Mouse (Mus musculus): ENCODE measurements at regions not wholly inside any gene's neighbourhood (a gene's known extent, or its start where the extent isn't known, plus 50 kb on each side); places are given as distances from the start of the nearest gene placed in this dataset.

DNA sequence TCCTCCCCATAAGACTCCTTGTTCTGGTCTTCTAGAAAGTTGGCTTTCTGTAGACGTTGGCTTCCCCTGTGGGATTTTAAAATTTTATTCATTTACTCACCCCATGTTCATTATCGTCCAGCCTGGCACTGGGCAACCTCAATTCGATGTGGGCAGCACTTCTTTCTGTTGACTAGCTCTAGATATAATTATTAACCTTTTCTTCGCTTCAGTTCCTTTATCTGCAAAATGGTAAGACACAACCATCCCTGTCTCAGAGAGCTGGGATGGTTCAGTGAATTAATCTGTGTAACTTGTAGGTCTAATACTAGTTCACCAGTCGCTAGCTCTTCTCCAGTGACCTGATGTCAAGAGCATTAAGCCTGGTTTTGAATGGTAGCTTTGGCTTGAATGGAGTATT lies 89.9 kb upstream of the Plxnc1 start:
- in situ Hi-C loops (cut with MboI, MseI) = loop anchor here in 1 of 2 experiments (10.0 kb wide), 1 partner anchor 780 kb away; no protein-coding TSS in a partner anchor

DNA sequence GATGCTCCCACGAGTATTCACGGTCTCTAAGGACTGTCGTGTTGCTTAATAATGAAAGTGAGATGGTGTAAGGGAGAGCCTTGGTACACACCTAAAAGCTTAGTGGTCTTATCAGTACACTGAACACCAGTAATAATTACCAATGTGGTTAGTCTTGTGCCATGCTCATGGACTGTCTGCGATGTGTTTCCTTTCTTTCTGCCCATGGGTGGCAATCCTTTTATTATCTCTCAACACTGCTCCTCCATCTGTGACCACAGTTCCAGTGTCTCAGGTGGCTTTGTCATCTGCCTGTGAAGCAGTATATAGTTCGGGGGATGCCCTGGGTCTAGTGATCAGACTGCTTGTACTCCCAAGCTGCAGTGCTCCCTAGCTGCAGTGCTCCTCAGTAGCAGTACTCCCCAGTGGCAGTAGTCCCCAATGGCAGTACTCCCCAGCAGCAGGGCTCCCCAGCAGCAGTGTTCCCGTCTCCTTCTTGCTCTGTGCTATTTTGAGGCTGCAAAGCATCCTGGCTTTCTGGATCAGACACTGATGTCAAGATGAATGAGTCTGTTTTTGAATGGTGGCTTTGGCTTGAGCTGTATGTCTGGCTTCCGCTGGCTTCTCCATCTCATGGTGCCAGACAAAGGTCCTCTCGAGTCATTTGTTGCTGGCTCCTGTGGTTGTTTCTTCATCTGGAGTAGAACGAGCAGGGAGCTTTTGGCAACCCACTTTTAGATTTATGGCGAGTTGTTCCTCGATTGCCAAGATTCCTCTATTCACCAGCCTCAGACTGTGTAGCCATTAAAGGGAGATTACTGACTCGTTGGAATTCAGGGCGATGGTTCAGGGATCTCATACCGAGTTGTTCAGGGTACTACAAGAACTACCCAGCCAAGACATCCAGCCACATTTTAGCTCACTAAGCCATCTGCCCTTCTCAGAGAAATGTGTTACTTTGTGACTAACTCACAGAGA lies 88.4 kb upstream of the Plxnc1 start:
- in situ Hi-C loops (cut with MboI, MseI) = loop anchor here in 1 of 2 experiments (10.0 kb wide), 1 partner anchor 782 kb away; no protein-coding TSS in a partner anchor

DNA sequence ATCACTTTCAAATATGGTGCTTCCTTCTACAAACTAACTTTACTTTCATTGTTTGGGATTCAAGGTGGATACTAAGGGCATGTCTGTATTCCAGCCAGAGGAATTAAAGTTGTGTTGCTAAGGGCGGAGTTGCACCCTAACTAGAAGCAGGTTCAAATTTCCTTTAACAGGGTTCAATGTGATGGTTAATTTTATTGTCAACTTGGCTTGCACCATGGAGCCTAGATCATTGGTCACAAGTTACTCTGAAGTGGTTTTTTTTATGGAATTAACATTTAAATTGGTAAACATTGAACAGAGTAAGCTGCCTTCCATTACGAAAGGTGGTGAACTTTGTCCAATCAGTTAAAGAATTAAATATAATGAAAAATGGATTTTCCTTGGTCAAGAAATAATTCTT lies 86.7 kb upstream of the Plxnc1 start:
- in situ Hi-C loops (cut with MboI, MseI) = loop anchor here in 1 of 2 experiments (10.0 kb wide), 1 partner anchor 783 kb away; no protein-coding TSS in a partner anchor

DNA sequence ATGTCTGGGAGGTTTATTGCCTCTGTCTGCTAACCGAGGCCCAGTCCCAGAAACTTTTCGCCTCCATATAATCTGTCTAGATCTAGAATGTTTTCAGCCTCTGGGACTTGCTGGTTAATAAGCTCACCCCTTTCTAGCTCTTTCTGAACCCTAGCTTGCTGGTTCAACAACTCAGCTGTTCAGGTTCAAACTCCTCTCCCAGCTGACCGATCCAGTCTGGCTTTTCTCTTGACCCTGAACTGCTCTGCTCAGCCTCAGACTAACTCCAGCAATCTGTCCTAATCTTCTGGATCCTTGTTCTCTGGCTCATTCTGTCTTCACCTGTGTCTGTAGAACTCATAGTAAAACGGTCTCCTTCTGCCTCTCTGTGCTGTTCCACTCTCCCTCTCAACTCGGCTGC lies 86.2 kb upstream of the Plxnc1 start:
- in situ Hi-C loops (cut with MboI, MseI) = loop anchor here in 1 of 2 experiments (10.0 kb wide), 1 partner anchor 784 kb away; no protein-coding TSS in a partner anchor

DNA sequence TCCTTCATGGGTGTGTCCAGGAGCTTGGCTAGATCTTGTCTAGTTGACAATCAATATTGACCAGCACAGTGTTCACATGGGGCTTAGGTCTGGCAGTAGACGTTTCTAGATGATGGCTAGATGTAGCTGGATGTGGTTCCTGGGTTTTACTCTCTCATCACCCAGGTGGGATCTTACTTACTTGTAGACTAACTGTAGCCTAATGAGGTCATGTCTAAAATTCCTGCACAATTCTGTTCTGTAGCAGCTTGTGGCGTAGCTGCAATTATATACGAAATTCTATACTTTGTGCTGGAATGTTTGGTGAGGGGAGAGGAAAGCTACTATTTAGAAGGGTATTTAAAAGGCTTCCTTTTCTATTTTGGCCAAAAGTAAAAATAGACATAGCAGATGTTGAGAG lies 84.9 kb upstream of the Plxnc1 start:
- in situ Hi-C loops (cut with MboI, MseI) = no loop called here

DNA sequence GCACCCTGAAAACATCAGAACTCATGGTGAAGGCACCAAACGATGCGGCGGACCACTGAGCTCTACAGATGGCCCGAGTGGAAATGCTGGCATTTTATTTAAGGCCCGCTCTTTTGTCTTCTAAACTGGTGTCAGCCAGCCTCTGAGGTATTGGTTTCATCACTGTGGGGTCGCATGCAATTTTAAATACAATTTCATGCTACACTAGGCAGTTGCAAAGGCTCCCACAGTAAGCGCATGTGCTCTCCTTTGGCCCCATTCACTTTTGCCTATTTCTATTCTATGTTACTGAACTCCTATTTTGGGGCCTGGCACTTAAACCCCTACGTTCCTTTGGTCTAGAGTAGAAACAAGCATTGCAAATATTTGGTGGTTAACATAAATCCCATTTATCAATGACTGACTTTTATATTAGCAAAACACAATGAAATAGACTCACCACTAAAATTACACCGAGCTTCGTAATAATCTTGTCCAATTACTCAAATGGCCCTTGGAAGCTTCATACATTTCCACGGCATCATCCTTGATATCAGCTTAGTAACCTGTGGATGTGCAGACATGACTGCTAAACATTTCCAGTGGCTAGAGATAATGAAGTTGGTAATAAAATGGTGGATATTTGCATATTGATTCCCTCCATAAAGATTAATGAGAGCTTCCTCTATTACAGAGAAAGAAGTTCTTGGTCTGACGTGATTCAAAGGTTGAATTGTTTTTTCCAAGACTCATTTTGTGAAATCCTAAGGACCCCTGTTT lies 81.1 kb upstream of the Plxnc1 start:
- in situ Hi-C loops (cut with MboI, MseI) = no loop called here

DNA sequence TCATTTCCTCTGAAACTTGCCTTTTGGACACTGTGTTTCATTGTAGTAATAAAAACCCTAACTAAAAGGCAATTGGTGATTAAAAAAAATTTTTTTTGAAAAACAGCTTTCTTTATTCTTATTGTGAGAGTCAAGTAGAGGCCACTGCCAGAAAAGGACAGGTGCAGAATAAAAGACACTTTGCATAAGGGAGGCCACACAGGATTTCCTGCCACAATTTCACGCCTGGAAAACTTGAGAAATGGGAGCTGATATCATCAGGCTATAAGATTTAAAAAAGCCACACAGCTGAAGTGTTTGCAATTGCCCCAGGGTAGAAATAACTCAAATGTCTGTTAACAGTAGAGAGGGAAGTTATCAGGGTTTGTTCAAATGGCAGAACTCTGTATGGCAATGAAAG lies 76.6 kb upstream of the Plxnc1 start:
- in situ Hi-C loops (cut with MboI, MseI) = loop anchor here in 1 of 2 experiments (25.0 kb wide), 1 partner anchor 441 kb away; no protein-coding TSS in a partner anchor

DNA sequence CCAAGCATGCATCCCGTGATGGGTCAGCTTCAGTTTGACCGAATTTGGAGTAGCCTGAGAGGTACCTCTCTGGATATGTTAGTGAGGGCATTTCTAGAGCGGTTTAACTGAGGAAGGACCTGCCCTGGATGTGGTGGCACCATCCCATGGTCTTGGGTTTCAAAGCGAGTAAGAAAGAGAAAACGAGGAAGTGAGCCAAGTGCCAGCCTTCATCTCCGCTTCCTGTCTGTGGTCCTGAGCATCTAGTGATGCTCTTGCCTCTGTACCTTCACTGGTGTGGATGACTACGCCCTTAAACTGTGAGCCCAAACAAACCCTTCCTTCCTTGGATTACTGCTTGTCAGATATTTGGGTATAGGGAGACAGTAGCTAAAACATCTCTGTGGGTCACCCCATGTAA lies 72.3 kb upstream of the Plxnc1 start:
- in situ Hi-C loops (cut with MboI, MseI) = loop anchor here in 1 of 2 experiments (25.0 kb wide), 1 partner anchor 445 kb away; no protein-coding TSS in a partner anchor

DNA sequence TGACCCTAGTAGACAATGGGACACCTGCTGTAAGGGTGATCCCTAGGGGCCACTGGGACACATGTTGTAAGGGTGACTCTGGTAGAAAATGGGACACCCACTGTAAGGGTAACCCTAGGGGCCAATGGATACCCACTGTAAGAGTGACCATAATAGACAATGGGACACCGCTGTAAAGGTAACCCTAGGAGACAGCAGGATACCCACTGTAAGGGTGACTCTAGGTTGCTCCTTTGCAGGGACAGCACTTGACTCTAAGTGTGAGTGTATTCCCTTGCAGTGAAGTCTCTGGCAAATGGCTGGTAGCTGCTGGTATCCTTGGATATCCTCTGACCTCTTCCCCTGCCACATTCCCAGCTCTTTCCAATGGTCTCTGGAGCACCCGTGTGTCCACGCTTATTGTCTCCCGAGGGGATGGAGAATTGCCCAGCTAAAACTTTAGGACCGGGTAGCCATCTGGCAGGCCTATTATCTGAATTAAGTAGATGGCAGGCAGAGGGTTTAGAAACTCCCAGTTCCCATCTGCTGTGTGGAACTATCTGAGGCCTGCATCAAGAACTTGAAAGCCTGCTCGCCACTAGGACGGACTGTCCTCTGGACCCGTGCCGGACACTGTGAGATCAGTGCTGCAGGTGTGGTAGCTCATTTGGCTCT lies 70.8 kb upstream of the Plxnc1 start:
- in situ Hi-C loops (cut with MboI, MseI) = loop anchor here in 1 of 2 experiments (25.0 kb wide), 1 partner anchor 447 kb away; no protein-coding TSS in a partner anchor

DNA sequence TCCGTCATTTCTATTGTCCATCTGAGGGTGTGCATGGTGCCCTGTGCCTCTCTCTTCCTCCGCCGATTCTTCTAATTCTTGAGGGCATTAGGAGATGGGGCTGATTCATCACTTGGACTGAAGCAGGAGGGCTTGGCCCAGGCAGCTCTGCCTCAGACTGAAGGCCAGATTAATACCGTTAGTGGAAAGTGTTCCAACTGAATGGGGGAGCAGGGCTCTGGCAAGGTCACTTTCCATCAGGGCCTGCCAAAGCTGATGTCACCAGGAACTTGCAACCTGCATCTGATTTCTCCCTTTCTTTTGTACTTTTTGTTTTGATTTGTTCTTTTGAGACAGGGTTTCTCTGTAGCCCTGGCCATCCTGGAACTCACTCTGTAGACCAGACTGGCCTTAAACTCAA lies 69.3 kb upstream of the Plxnc1 start:
- in situ Hi-C loops (cut with MboI, MseI) = loop anchor here in 1 of 2 experiments (25.0 kb wide), 1 partner anchor 448 kb away; no protein-coding TSS in a partner anchor

DNA sequence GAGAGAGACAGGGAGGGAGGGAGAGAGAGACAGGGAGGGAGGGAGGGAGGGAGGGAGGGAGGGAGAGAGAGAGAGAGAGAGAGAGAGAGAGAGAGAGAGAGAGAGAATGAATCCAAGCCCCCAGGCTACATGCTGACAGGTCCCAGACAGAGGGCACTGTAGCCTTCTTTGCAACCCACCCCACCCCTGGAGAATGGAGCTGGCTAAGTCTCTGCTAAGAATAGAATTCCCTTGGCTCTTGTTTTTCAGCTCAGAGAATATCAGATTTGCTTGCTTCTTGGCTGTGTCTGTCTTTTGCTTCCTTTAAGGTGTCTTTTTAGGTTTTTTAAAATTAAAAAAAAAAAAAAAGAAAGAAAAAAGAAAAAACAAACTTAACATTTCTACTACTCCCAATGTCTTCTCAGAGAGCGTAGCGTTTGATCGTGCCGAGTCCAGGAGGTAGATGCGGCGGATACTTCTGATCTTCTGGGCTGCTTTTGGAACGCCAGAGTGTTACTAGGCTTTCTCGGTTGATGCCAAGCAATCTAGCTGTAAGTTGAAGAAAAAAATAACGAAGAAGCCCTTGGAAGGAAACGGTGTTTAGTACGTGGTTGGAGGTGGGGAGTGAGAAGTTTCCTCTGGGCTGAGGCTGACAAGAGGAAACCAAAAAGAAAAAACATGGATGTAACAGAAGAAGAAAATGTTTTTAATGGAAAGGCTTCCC lies 68.7 kb upstream of the Plxnc1 start:
- in situ Hi-C loops (cut with MboI, MseI) = loop anchor here in 1 of 2 experiments (25.0 kb wide), 1 partner anchor 449 kb away; no protein-coding TSS in a partner anchor

DNA sequence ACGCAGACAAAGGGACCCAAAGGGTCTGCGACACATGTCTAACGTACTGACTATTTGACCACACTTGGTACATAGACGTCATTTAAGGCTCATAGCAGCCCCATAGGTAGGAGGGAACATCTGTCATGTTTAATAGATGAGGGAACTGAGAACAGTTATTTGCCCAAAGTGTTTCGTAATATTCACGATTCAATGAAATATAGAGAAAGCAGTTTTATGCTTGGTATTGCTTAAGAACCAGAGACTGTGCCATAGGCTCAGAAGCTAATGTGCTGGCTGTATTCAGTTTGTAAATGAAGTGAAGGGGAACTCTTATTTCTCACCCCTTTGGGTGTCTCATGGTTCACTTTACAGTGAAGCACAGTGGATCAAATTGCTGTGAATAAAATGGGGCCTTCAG lies 65.7 kb upstream of the Plxnc1 start:
- in situ Hi-C loops (cut with MboI, MseI) = loop anchor here in 1 of 2 experiments (25.0 kb wide), 1 partner anchor 452 kb away; no protein-coding TSS in a partner anchor

DNA sequence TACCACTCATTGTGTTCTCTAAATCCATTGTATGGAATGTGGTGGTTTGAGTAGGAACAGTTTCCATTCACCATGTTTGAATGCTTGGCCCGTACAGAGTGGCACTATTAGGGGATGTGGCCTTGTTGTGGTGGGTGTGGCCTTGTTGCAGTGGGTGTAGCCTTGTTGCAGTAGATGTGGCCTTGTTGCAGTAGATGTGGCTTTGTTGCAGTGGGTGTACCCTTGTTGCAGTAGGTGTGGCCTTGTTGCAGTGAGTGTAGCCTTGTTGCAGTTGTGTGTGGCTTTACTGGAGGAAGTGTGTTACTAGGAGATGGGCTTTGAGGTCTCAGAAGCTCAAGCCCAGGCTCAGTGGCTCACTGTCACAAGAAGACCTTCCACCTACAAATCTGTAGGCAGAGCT lies 64.4 kb upstream of the Plxnc1 start:
- in situ Hi-C loops (cut with MboI, MseI) = loop anchor here in 1 of 2 experiments (25.0 kb wide), 1 partner anchor 453 kb away; no protein-coding TSS in a partner anchor

DNA sequence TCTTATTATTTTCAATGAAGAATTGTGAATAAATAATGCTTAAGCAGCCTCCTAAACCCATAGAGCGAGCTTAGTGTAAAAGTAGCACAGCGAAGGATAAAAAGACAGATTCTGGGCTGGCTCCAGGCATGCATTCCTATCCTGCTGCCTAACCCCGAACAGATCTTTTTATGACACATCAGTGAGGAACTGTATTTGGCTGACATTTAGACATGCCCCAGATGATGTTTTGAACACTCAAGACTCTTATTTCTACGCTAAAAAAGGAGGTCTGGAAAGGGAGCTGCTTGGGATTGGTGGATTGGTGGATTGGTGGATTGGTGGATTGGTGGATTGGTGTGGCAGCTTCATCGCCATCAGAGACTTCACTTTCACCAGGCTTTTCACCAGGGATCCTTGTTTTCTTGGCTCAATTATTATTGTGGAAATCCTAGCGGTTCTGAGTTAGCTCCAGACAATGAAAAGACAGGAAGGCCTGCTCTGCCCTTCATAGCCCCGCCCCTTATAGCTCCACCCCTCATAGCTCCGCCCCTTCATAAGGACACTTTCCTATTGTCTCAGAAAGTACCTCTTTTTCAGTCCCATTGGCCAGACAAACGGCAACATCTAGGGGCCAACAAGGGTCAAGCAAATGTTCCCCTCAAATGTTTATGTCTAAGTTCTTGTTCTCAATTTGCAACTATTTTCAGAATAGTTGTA lies 59.6 kb upstream of the Plxnc1 start:
- in situ Hi-C loops (cut with MboI, MseI) = loop anchor here in 1 of 2 experiments (25.0 kb wide), 1 partner anchor 458 kb away; no protein-coding TSS in a partner anchor

DNA sequence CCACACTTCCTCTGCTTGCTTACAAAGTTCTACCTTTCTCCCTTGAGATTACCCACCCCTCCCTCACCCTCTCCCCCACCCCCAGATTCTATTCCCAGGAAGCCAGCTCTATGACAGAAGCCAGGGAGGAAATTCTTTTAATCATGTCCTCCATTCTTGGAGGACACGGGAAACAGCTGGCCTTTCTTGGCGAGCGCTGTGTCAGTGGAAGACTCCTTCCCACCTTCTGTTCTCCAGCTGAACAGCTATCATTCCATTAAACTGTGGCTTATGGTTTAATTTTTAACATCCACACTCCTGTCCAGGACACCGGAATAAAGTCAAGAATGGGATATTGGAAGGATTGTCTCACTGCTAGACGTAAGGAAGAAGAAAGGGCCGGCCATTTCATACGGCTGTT lies 59.0 kb upstream of the Plxnc1 start:
- in situ Hi-C loops (cut with MboI, MseI) = loop anchor here in 1 of 2 experiments (25.0 kb wide), 1 partner anchor 459 kb away; no protein-coding TSS in a partner anchor

DNA sequence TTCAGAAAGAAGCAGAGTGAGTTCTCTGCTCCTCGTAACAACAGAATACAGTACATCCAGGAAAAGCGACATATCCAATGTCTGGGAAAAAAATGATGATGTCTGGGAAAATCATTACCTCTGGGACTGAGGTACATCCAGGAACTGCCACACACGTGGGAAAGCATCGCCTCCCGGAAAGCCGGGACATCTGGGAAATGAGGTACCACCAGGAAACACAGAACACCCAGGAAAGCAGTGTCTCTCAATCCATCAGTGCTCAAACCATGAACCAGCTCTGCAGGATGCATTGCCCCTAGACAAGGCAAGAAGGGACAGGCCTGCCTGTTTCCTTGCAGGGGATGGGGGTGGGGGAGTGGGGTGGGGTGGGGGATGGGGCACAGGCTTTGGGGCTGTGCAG lies 57.0 kb upstream of the Plxnc1 start:
- in situ Hi-C loops (cut with MboI, MseI) = loop anchor here in 1 of 2 experiments (25.0 kb wide), 1 partner anchor 461 kb away; no protein-coding TSS in a partner anchor

DNA sequence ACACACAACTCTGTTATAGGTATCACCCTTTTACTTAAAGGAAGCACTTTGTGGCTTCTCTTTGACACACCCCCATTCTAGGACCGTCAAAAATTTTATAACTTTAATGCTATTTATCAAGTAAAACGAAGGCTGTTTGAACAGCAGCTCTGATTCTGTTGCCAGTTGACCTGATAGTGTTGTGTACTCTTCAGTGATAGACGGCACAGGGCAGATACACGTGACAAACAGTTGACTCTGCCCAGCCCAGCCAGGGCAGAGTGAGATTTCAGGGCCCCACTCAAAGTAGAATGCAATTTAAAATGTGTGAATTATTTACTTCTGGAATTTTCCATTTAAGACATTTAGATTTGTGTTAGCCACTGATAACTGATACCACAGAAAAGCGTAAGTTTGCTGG lies 55.1 kb upstream of the Plxnc1 start:
- in situ Hi-C loops (cut with MboI, MseI) = loop anchor here in 1 of 2 experiments (25.0 kb wide), 1 partner anchor 463 kb away; no protein-coding TSS in a partner anchor
